Mouse (Mus musculus) hematopoietic stem cell, adult 5-6 weeks (primary cell): ENCODE data around the gene Slit3. TPM values are rescaled to one million over a fixed set of nuclear protein-coding genes. Genes with fewer than 3 reads are reported as not detected.

Source experiments
- ATAC-seq, 2 experiments: fragments of 125-278 bp in 1 of 2; replicated peaks in 1 of 2; 2 replicates each; pipeline ENCODE4 v1.8.0; 2016 to 2017; ENCODE audit warnings: inconsistent platforms in 2 of 2, mild to moderate bottlenecking in 2 of 2, moderate number of reproducible peaks in 2 of 2, low read depth in 1 of 2, moderate TSS enrichment in 1 of 2; ENCODE audit not compliant: low FRiP score in 2 of 2, poor library complexity in 2 of 2, severe bottlenecking in 2 of 2, insufficient read depth in 1 of 2, low TSS enrichment in 1 of 2
- total RNA-seq: library from RNA; stranded (forward); fragments of 172-1452, 232-1000 nt; gene quantifications from 2 replicates; pipeline ENCODE4 v1.2.3, GENCODE M21; 2017

The Slit3 gene
- total RNA-seq, 1 experiment from 2014 or later, result not detected

DNA sequence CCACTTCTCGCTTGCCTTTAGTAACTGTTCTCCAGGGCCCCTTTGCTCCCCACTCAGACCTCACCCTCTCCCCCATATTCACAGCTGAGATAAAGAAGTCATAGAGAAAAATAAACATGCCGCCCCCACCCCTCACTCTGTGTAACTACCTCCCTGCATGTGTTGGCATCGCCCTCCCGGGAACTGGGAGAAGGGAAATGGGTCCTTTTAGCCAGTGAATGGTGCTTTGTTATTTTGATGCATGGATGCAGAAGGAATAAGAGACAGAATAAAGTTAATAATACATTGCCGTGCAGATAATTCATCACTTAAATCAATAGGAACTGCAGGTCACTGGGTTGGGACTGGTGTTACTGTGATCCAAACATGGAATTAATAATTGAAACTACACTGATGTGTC is 298.0 kb downstream of the Slit3 start:
- ATAC-seq, result no peak

GRCm38 (mm10) chr11:35421728-35422127 is 300.7 kb downstream of the Slit3 start:
- no peak for ATAC-seq

- ATAC-seq, result no peak
Measured at GRCm38 (mm10) chr11:35428036-35428435, 307.0 kb downstream of the Slit3 start.

GRCm38 (mm10) chr11:35431130-35431529 is 310.1 kb downstream of the Slit3 start:
- peak in 1 of 2 experiments; percentile 12; a peak in 1 of 4 replicates for ATAC-seq

DNA sequence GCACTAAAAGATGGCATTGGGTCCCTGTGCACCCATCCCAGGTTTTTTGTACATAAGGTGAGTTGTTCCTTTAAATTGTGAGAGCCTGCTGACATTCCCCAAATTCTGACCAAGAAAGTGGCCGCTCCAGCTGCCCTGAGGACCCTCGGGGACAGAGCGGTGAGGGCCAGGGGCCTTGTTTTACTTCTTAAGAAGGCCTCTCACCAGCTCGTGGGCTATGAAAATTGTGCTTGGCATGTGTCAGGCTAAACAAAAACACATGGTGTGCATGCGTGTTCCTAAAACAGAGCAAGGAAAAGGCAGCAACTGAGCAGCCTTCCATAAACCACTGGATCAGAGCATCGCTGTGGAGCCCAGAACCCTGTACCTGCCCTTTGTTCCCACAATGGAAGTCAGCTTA is 316.5 kb downstream of the Slit3 start:
- no peak for ATAC-seq

- ATAC-seq, result no peak
Measured at GRCm38 (mm10) chr11:35440186-35440585, 319.2 kb downstream of the Slit3 start.

DNA sequence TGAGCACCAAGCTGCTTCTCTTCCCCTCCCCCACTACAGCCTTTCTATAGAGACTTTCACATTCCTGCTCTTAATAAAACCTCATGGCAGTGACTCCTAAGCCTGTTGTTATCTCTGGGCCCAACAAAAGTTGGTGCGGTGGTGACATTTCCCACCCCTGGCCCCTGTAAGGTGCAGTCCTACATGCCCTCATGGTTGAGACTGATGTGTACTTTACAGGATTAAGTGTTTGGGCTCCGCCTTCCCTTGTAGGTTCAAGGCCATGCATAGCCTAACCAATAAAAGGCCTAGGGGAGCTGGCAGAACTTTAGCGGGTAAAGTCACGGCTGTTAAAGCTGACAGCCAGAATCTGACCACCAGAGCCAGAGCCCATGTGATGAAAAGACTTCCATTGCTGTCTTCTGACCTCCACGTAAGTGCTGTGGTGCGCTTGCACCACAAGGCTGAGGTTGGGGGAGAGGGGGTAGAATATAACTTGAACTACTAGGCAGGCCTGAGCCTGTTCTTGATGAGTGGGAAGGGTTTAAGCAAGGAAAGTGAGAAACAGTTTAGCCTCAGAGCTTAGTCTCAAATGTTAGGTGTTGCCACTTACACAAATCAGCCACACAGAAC is 323.6 kb downstream of the Slit3 start:
- no peak for ATAC-seq

DNA sequence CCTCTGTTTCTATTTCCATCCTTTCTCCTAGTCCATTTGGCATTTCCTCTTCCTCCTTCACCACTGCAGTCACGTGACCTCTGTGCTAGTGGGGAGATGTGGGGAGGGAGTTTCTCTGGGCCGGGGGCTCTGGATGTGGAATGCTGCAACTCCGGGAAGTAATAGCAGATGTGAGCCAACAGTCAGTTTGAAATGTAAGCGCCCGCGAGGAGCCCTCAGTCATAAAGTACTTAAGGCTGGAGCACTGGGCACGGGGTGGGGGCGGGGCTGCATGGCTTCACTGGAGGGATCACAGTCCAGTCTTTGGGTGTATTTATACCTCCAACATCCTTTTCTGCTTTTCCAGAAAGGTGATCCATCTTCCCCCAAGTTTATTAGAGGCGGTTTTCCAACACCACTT is 326.9 kb downstream of the Slit3 start:
- no peak for ATAC-seq

- ATAC-seq, result no peak
Measured at GRCm38 (mm10) chr11:35449199-35449598, 328.2 kb downstream of the Slit3 start.

GRCm38 (mm10) chr11:35451636-35452035 is 330.6 kb downstream of the Slit3 start:
- peak; percentile 83 to 90 for ATAC-seq

GRCm38 (mm10) chr11:35452413-35452812 is 331.4 kb downstream of the Slit3 start:
- ATAC-seq, result no peak

- ATAC-seq, result no peak
Measured at GRCm38 (mm10) chr11:35454191-35454725, 333.2 kb downstream of the Slit3 start.

DNA sequence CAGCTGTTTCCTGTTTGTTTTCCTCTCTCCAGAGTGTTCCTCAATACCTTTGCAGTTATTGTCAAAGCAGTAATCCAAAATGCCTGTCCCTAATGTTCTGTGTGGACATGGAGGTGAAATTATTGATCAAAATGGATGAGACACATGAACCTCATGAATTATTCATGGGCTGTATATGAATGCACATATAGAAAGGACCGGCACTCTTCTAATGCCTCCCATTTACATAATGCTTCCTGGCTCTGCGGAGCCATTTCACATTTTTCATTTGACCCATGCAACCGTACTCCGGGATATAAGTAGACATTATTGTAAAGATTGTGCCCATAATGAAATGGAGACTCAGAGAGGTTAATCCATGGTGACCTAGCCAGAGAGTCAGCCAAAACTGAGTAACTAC is 333.8 kb downstream of the Slit3 start:
- ATAC-seq, result no peak

- no peak for ATAC-seq
Measured at GRCm38 (mm10) chr11:35458068-35458467, 337.0 kb downstream of the Slit3 start.

DNA sequence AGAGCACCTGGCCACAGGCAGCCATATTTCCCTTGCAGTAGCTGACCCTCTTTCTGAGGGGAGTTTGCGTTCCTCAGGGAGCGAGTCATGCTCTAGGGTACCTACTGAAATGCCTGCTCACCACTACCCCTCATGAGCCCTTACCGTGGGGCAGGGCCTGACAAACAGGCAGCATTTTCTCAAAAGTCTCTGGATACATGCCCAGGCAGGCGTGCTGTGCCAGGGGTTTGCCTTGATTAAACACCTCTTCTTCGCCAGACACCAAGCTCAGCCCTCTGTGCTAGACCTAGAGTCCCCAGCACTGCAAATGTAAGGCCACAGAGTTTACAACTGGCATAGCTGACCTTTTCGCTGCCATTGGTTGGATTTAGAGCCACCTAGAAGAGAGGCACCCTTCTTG is 345.7 kb downstream of the Slit3 start:
- no peak for ATAC-seq

DNA sequence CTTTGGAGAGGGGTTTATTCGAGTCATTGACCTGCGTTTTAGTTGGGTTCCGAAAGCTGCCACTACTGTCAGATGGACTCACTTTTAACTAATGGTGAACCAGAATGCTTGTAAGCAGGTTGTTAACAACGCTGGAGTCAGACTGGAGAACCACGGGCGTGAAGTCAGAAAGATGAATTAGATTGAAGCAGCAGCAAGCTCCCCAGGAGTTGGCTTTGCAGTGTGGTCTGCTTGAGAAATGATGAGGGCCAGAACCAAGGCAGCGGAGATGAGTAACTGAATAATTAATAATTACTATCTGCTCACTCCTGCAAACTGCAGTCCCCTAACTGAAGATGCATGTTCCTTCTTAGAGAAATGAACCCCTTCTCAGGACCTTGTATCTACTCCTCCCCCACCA is 347.8 kb downstream of the Slit3 start:
- ATAC-seq, result no peak

DNA sequence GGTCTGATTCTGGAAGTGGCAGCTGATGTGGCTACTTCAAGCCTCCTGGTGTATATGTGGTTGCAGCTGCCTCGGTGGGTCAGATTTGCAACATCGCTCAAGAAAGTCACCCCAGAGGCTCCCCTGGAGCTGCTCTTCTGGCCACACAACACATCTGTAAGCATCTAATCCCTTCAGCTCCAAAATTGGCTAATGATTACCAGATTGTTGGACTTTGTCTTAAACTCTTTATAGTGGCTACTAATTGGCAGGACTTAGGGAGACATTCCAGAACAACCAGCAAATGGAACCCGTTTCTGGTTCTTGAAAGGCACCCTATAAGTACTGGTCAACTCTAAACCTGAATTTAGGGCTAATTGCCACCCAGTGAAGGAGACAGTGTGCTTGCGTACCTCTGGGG is 348.9 kb downstream of the Slit3 start:
- ATAC-seq, result no peak

GRCm38 (mm10) chr11:35470853-35471252 is 349.8 kb downstream of the Slit3 start:
- no peak for ATAC-seq

DNA sequence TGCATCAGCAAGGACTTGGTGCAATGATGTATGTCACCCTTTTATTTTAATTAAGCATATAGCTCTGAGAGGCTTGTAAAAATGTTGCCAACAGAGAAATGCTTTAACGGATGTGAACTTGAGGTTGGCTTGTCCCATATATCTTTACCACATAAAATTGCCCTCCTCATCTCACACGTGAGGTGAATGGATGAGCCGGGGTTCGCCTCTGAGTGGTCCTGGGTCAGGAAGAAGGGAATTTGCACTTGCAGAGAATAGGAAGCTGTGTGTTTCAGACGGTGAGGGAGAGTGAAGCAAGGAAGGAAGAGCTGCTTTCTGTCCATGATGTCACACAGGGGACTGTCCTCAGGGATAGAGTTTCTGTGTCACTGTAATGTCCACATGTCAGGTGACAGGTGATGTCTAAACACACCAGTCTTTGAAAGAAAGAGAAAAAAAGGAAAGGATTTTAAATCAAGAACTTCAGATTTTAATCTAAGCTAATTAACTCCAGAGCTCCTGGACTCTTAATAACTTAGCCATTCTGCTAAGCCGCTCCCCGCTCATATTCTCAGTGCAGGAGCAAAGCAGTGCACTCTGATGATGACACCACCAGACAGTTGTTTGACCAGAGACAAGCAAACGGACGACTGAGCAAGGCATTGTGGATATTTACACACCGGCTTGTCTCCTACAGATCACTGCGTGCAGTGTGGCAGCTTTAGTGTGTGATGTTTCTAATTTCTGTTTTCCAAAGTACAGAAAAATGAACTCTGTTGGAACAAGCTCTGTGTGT is 352.0 kb downstream of the Slit3 start:
- ATAC-seq, result no peak
